Mouse (Mus musculus) megakaryocyte, embryonic 14.5 days (primary cell): Measurements from ENCODE around the gene Btaf1. TPM values are rescaled to one million over a fixed set of nuclear protein-coding genes. Genes with fewer than 3 reads are reported as not detected.

Experiments used
- H3K27me3 ChIP-seq: replicated peaks from 2 replicates; pipeline ENCODE3; 2012; ENCODE audit warnings: inconsistent platforms
- H3K36me3 ChIP-seq: replicated peaks from 2 replicates; pipeline ENCODE3; 2012; ENCODE audit warnings: low read length, inconsistent platforms, mixed read lengths
- H3K4me1 ChIP-seq: 2 replicates; pipeline ENCODE4 v1.6.1; 2012; ENCODE audit warnings: inconsistent platforms
- H3K4me3 ChIP-seq: replicated peaks from 2 replicates; pipeline ENCODE3; 2012; ENCODE audit warnings: moderate library complexity, mild to moderate bottlenecking, inconsistent platforms
- H3K9me3 ChIP-seq: 2 replicates; pipeline ENCODE4 v1.6.1; 2012; ENCODE audit warnings: inconsistent platforms
- FLI1 ChIP-seq: IDR thresholded peaks from 2 replicates; pipeline ENCODE4 v1.6.1; 2012; ENCODE audit warnings: low read length, inconsistent platforms, mixed read lengths
- GATA1 ChIP-seq: IDR thresholded peaks from 3 replicates; pipeline ENCODE4 v1.6.1; 2012; ENCODE audit warnings: mixed read lengths, low read length, inconsistent platforms, borderline replicate concordance
- polyA plus RNA-seq: library from polyadenylated mRNA; stranded (reverse); fragments of >175 nt; gene quantifications from 2 replicates; pipeline ENCODE4 v1.2.3, GENCODE M21; 2012; ENCODE audit warnings: low replicate concordance; ENCODE audit not compliant: insufficient read depth

Gene Btaf1
- polyA plus RNA-seq, 1 experiment, result 0.32 TPM

- peaks cover 2% of the 10 kb centered on the region for H3K27me3 ChIP-seq
- H3K9me3 ChIP-seq, result peaks cover 18% of the 10 kb centered on the region; the same call in 1 of the 2 replicates
- no peak for TF ChIP-seq FLI1
- TF ChIP-seq GATA1, result no peak
- H3K4me1 ChIP-seq, result peaks cover 8% of the 10 kb centered on the region; the same call in 1 of the 2 replicates
- H3K36me3 ChIP-seq, result peaks cover 9% of the 10 kb centered on the region
- H3K4me3 ChIP-seq, result peak overlapping the region; percentile 18
Observed at GRCm38 (mm10) chr19:37018411-37018810, 92.5 kb downstream of the Btaf1 start.

DNA sequence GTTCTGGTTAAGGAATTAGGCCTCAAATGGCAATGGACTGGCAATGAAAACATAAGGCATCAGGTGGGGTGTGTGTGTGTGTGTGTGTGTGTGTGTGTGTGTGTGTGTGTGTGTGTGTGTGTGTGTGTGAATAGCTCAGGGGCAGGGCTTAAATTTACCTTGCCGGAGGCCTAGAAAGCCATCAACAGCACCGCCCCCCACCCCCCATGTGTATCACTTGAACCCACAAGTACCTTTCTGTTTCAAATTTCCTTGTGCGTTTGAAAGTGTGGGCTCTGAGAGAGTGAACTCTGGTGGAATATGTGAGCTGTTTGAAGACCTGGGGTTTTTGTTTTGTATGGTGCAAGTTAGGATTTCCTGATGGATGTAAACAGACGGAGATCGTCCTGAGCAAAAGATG lies 93.1 kb downstream of the Btaf1 start:
- Histone ChIP-seq H3K4me1 (peaks cover 8% of the 10 kb centered on the region; the same call in 1 of the 2 replicates), H3K4me3 (no peak overlapping the region), H3K27me3 (peaks cover 2% of the 10 kb centered on the region), H3K9me3 (peaks cover 18% of the 10 kb centered on the region; the same call in 1 of the 2 replicates), H3K36me3 (peaks cover 4% of the 10 kb centered on the region)
- TF ChIP-seq FLI1 (no peak), GATA1 (no peak)

GRCm38 (mm10) chr19:37020531-37020930 lies 94.7 kb downstream of the Btaf1 start:
- Histone ChIP-seq H3K27me3 (peaks cover 7% of the 10 kb centered on the region), H3K4me3 (peak overlapping the region; percentile 2), H3K9me3 (0 out of 2 replicates have a peak, but pooled peaks cover 15% of the 10 kb centered on the region), H3K4me1 (peaks cover 8% of the 10 kb centered on the region; the same call in 1 of the 2 replicates), H3K36me3 (no peaks in the 10 kb centered on the region)
- no peak for TF ChIP-seq FLI1
- no peak for TF ChIP-seq GATA1

DNA sequence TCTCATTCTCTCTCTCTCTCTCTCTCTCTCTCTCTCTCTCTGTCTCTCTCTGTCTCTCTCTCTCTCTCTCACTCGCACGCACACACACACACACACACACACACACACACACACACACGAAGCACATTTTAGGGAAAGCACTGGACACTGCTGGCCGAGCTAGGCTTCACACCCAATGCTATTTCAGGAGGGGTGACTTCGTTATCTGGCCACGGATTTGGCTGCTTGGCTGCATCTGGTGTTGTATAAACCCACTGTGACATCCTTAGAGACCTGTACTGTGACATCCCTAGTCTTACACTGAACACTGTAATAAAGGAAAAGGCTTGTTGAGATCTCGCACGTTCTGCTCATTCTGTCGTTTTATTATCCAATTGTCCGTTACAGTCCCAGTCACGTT lies 95.1 kb downstream of the Btaf1 start:
- H3K27me3 ChIP-seq, result peaks cover 8% of the 10 kb centered on the region
- TF ChIP-seq FLI1, result no peak
- no peak for TF ChIP-seq GATA1
- H3K4me1 ChIP-seq, result peaks cover 8% of the 10 kb centered on the region; the same call in 1 of the 2 replicates
- 0 out of 2 replicates have a peak, but pooled peaks cover 15% of the 10 kb centered on the region for H3K9me3 ChIP-seq
- no peaks in the 10 kb centered on the region for H3K36me3 ChIP-seq
- H3K4me3 ChIP-seq, result no peak overlapping the region

GRCm38 (mm10) chr19:37022146-37022545 lies 96.3 kb downstream of the Btaf1 start:
- peaks cover 18% of the 10 kb centered on the region for H3K9me3 ChIP-seq
- no peak overlapping the region for H3K4me3 ChIP-seq
- no peaks in the 10 kb centered on the region for H3K36me3 ChIP-seq
- H3K27me3 ChIP-seq, result peaks cover 8% of the 10 kb centered on the region
- peaks cover 8% of the 10 kb centered on the region; the same call in 1 of the 2 replicates for H3K4me1 ChIP-seq
- TF ChIP-seq FLI1 (no peak), GATA1 (no peak)

DNA sequence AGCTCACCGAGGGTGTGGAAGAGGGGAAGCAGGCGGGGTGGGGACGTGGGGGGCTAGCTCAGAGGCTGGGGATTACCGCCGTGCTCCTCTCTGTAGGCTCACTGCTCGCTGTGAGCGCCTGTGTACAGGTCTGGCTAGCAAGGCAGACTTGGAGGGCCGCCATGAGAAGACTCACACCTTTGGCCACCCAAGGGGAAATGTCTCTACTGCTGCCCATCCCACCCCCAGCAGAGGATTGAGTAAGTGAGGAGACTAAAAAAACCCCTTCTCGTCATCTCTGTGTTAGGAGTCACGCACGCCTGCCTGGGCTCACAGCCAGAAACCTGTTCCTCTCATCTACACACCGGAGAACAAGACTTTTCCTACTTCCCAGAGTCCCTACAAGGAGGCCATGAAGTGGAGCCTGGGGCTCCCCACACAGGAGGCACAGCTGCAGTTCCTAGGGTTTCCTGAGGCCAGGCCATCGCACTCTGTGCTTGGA lies 100.0 kb downstream of the Btaf1 start:
- Histone ChIP-seq H3K27me3 (peaks cover 8% of the 10 kb centered on the region), H3K4me1 (peaks cover 2% of the 10 kb centered on the region; the same call in 1 of the 2 replicates)
- TF ChIP-seq GATA1 (no peak), FLI1 (no peak)

DNA sequence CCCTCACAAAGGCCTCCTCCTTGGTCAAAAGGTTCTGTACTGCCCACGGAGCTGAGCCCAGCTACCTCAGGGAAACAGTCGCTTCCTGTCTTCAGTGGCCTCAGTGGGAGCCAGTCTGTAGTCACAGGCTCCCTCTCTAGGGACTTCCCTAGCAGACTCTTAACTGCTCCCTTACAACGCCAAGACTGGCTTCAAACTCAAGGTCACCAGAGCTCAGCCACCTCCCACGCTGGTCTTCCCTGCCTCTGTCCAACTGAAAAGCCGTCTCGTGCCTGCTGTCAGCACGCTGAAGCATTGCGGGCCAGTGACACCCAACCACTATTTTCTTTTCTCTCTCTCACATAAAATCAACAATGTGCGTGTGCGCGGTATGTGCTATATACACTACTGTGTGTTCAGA lies 100.5 kb downstream of the Btaf1 start:
- TF ChIP-seq GATA1, result no peak
- no peak for TF ChIP-seq FLI1
- Histone ChIP-seq H3K36me3 (no peaks in the 10 kb centered on the region), H3K4me1 (no peaks in the 10 kb centered on the region; the same call in 1 of the 2 replicates), H3K27me3 (peaks cover 8% of the 10 kb centered on the region), H3K9me3 (peaks cover 7% of the 10 kb centered on the region), H3K4me3 (no peak overlapping the region)

More for the DNA sequence above, 100.0 kb downstream of the Btaf1 start:
- peaks cover 7% of the 10 kb centered on the region for H3K9me3 ChIP-seq
- H3K4me3 ChIP-seq, result no peak overlapping the region
- H3K36me3 ChIP-seq, result no peaks in the 10 kb centered on the region

- Histone ChIP-seq H3K36me3 (no peaks in the 10 kb centered on the region), H3K27me3 (peaks cover 13% of the 10 kb centered on the region), H3K4me3 (no peak overlapping the region), H3K9me3 (peaks cover 7% of the 10 kb centered on the region), H3K4me1 (no peaks in the 10 kb centered on the region; the same call in 1 of the 2 replicates)
- TF ChIP-seq GATA1, result no peak
- TF ChIP-seq FLI1, result no peak
Observed at GRCm38 (mm10) chr19:37029771-37030170, 103.9 kb downstream of the Btaf1 start.

GRCm38 (mm10) chr19:37031446-37031845 lies 105.6 kb downstream of the Btaf1 start:
- Histone ChIP-seq H3K36me3 (no peaks in the 10 kb centered on the region), H3K4me3 (no peak overlapping the region), H3K27me3 (peaks cover 9% of the 10 kb centered on the region), H3K4me1 (no peaks in the 10 kb centered on the region; the same call in 1 of the 2 replicates), H3K9me3 (peaks cover 7% of the 10 kb centered on the region)
- no peak for TF ChIP-seq FLI1
- TF ChIP-seq GATA1, result no peak

DNA sequence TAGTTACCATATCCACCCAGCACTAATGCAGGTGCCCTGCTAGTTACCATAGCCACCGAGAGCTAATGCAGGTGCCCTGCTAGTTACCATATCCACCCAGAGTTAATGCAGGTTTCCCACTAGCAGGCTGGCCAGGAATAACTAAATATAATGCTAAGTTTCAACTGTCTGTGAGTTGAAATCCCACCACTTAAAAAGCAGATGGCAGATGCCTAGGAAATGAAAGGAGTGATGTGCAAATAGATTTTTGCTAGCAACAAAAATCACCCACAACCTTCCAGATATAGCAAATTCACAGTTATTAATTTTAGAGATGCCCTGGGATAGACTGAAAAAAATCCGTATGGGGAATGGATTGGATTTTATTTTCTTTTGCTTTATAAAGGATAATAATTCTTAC lies 106.5 kb downstream of the Btaf1 start:
- no peak overlapping the region for H3K4me3 ChIP-seq
- H3K36me3 ChIP-seq, result no peaks in the 10 kb centered on the region
- no peaks in the 10 kb centered on the region for H3K9me3 ChIP-seq
- H3K27me3 ChIP-seq, result peaks cover 9% of the 10 kb centered on the region
- no peaks in the 10 kb centered on the region; the same call in 1 of the 2 replicates for H3K4me1 ChIP-seq
- TF ChIP-seq FLI1 (no peak), GATA1 (no peak)
